Mouse (Mus musculus) spleen, postnatal 10 days (tissue): ENCODE measurements around the gene Taf11.

Experiments
- DNase-seq, 2 experiments: peaks; one replicate each; pipeline ENCODE4 v3.0.0; 2021 to 2022; ENCODE audit warnings: low spot score in 2 of 2

Gene Taf11

GRCm38 (mm10) chr17:27920676-27921075 lies 11.0 kb upstream of the Taf11 start:
- no peak for DNase-seq

GRCm38 (mm10) chr17:27916366-27916765 lies 6.7 kb upstream of the Taf11 start:
- DNase-seq, result no peak

DNA sequence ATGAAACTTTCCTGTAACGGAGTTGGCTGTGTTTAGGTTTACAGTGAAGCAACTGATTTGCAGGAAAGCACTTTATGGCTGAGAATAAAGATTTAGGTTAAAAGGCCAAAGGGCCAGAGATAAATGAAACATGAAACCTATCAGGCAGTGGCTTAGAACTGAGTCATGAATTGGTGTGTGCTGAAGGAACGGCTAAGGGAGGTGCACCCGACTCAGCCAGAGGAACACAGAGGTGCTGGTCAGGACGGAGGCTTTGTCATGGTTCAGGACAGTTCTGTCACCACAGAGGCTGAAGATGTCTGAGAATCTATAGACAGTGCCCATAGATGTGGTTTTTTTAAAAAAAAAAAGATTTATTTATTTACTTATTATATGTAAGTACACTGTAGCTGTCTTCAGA lies 5.1 kb upstream of the Taf11 start:
- DNase-seq, result no peak

GRCm38 (mm10) chr17:27911371-27911770 lies 1.7 kb upstream of the Taf11 start:
- DNase-seq, result no peak

GRCm38 (mm10) chr17:27908888-27909621 lies 589 bp downstream of the Taf11 start, which contains the start of gene Anks1:
Gene Anks1 (plus strand): TSS chr17:27909306.
- peak; percentile 87 to 88 for DNase-seq

GRCm38 (mm10) chr17:27908206-27908887 lies 1.3 kb downstream of the Taf11 start:
- DNase-seq, result peak in 1 of 2 experiments; percentile 48

DNA sequence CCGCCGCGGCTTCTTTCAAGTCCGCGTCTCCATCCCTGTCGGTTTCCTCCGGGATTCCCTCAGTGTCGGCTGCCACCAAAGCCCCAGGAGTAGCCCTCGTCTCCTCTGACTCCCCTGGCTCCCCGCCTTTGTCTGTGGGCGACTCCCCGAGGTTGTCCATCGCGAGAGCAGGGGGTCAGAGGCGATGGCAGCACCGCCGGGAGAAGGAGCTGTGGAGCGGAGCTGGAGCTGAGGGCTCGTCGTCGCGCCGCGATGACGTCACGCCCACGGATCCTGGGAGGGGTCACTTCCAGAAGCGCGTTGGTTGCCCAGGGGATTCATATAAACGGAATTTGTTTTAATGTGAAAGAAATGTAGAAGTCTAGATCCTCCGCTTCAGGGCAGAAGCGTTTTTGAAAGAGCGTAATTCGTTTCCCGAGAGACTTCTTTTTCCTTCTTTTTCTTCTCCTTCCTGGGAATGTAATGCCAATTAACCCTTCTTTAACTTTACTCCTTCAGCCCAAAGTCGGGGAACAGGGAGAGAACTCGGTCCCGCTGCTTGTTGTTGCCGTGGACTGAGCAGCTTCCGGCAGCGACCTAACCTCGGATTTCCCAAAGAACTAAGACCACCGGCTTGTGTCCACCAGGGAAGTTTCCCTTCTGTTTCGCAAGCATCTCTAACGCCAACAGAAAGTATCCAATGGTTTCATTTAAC lies 2.0 kb downstream of the Taf11 start:
- peak; percentile 92 to 94 for DNase-seq

DNA sequence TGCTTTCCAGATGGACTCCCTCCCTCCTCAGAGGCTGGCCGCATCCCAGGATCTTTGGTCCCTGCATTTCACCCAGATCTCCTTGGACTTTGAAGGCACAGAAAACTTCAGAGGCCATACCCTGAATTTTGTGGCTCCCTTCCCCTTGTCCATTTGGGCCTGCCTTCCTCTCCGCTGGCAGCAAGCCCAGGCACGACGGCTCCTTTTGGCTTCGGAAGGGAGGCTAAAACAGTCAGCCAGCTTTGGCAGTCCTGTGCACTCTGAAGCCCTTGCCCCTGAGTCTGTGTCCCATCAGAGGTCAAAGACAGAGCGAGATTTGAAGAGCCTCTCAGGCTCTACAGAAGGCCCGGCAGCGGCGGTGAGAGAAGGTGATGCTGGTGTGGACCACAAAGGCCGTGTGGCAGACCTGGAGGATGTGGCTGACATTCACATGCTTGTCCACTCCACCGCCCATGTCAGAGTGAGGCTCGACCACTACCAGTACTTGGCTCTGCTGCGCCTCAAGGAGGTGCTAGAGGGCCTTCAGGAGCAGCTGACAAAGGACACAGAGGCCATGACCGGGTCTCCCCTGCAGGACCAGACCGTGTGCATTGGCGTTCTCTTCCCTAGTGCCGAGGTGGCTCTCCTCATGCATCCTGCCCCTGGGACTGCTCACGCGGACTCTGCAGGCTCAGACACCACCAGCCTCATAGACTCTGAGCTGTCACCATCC lies 23.0 kb downstream of the Taf11 start:
- no peak for DNase-seq

DNA sequence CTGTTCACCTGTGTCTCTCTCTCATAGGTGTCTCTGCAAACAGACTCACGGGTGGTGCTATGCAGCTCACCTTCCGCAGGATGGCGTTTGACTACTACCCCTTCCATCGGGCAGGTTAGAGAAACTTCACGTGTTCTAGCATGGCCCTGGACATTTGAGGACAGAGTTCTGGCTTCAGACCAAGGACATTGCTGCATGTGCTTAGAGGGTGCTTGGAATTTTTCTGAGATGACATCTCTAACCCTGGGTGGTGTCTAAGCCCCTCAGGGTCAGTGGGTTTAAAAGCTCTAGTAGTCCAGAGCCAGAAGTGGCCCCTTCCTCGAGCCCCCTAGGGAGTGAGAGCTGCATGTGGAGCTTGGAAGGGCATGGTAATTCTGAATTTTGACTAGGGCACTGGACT lies 25.6 kb downstream of the Taf11 start:
- DNase-seq, result no peak

GRCm38 (mm10) chr17:27883129-27883528 lies 26.5 kb downstream of the Taf11 start:
- DNase-seq, result no peak

DNA sequence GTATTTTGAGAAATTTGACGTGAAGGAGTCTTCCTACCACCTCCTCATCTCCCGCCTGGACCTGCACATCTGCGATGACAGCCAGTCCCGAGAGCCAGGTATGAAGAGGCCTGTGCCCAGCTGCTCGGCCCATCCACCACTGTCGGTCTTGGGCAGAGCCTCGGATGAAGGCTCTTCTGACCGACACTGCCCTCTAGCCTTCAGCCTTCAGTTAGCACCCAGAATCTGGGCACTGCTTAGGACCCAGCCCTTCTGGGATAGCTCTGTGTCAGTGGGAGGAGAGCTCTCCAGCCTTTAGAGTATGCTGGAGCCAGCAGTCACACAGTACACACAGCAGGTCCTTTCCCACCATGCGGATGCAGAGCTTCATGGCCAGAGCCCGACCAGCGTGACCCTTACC lies 28.1 kb downstream of the Taf11 start:
- no peak for DNase-seq

DNA sequence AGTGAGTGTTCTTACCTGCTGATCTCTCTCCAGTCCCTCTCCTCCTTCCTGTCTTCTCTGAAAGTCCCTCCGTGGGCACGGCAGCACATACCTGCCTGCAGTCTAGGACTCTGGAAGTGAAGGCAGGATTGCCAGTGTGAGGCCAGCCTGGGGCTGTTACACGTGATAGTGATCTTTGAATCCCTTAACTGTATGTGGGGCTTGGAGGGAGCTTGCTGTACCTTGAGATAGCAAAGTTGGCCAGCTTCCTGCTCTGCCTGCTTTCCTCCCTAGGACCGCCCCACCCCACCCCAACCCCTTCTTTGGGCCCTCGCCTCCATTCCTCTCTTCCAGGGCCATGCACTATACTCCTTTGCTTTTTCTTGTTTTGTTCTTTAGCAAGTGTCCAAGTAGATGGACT lies 35.1 kb downstream of the Taf11 start:
- no peak for DNase-seq

DNA sequence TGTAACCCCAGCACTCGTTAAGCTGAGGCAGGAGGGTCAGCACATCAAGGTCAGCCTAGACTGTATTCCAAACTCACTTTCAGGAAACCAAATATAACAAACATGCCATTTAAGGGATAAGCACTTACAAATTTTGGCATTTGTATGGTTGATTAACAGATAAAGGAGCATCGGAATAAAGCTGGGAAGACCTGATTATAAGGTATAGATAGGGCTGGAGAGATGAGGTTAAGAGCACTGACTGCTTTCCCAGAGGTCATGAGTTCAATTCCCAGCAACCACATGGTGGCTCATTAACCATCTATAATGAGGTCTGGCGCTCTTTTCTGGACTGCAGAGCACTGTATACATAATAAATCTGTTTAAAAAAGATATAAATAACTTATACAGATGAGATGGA lies 36.1 kb downstream of the Taf11 start:
- DNase-seq, result no peak

- DNase-seq, result no peak
These were observed 37.8 kb downstream of the Taf11 start for GRCm38 (mm10) chr17:27871851-27872250.

DNA sequence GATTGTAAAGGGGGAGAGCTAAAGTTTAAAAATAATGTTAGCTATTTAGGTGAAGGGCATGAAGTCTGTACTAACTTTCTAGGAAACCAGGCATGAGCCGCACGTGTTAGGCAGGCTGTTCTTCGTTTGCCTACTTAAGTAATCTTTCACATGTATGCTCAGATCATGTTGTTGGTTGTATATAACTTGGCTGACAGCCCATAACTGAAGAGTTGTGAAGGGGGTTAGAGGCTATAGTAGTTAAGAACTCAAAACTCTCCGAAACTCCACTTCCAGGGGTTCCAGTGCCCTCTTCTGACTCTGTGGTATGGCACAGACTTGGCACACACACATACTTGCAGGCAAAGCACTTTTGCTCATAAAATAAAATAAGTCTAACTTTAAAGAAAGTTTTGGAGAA lies 42.9 kb downstream of the Taf11 start:
- no peak for DNase-seq

DNA sequence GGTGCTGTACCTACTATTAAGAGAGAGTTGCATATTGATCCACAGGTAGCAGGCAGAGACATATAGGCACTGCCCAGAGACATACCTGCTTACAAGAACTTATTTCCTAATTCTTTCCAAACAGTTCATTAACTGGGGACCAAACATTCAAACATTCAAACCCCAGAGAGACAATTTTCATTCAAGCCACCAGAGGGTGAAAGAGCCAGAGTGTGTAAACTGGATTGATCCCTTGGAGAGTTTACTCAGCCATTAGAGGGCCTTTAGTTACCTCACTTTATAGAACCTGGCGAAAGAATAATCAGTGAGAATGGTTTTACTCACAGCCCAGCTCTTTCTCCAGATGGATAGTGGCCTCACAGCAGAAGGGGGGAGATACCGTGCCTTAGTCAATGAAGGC lies 44.2 kb downstream of the Taf11 start:
- DNase-seq, result no peak

DNA sequence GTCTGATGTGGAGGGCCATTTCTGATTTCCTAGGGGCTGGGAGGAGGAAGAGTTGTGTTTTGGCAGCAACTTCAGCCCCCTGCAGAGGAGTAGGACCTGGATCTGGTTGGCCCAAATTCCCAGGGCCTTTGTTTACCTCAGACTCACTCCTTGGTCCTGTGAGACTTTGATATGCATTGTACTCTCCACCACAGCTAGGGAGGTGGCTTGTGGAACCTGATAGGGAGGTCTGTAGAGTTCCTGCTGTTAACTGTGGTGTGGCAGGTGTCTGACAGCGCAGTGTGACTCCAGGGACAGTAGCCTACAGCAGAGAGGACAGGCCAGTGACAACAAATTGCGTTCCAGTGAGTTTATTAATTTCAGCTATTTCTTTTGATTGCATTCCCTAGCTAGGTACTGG lies 50.5 kb downstream of the Taf11 start:
- DNase-seq, result peak; percentile 25 to 28

- DNase-seq, result peak; percentile 42 to 48
These were observed 51.8 kb downstream of the Taf11 start for GRCm38 (mm10) chr17:27857649-27858475.

DNA sequence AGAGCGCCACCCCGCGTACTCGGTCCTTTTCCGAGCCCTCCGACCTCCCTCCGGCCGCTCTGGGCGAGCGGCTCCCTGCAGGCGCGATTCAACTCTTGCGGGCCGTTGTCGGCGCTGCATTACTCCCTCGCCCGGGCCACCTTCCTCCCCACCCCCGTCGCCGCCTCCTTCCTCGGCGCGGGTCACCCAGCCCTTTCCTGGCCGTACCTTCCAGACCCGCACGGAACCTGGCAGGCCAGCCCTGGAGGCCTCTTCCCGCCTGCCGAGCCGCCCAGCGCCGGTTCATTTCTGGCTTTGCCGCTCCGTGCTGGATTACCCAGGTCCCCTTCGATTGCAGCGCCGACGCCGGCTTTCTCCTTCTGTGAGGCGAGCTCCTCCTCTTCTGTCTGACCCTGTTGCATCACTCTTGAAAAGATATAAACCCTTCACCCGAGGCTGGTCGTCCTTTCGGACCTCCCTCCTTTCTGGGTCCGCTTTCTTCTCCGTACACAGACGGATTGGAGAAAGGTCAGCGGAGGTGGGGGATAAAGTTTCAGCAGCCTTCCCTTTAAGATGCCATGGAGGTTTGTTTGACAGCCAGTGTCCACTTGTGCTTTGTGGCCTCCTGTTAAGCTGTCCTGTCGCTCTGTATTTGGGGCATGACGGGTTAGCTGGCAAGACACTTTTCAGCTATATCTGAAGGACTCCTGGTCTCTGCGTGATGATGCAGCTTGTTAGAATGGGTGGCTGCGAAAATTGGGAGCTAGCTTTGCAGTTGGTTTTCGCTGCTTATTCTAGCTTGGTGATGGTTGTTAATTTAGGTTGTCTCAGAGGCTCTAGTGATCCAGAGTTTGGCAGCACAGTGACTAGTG lies 52.6 kb downstream of the Taf11 start:
- peak; percentile 70 to 72 for DNase-seq

GRCm38 (mm10) chr17:27856265-27856797 lies 53.3 kb downstream of the Taf11 start, which contains the start of gene Uhrf1bp1:
Gene Uhrf1bp1 (plus strand): TSS chr17:27856441.
- DNase-seq, result peak; percentile 79 to 92
